Mouse (Mus musculus) neural tube, embryonic 13.5 days (tissue): ENCODE measurements around the gene Arid3a. TPM values are rescaled to one million over a fixed set of nuclear protein-coding genes. Genes with fewer than 3 reads are reported as not detected.
"Not testable (repeated sequence)": the region's sequence is repeated elsewhere in the genome, so short reads cannot be mapped to it uniquely, and the experiment has no call there.

ENCODE experiments used
- ATAC-seq: fragments of 200-750 bp; cut with Nextera tagmentation; 2 replicates; pipeline ENCODE4 v1.8.0; 2017; ENCODE audit warnings: low read depth, mild to moderate bottlenecking, moderate TSS enrichment, moderate library complexity
- H3K27ac ChIP-seq: fragments of 300-500 bp; sonication (generic); replicated peaks from 2 replicates; pipeline ENCODE4 v1.5.1; 2015; ENCODE audit warnings: moderate library complexity, mild to moderate bottlenecking, inconsistent platforms
- H3K27me3 ChIP-seq: fragments of 300-500 bp; sonication (generic); 2 replicates; pipeline ENCODE4 v1.6.1; 2015; ENCODE audit warnings: mild to moderate bottlenecking, inconsistent platforms
- H3K36me3 ChIP-seq: fragments of 300-500 bp; sonication (generic); 2 replicates; pipeline ENCODE4 v1.6.1; 2015; ENCODE audit warnings: mild to moderate bottlenecking, inconsistent platforms
- H3K4me1 ChIP-seq: fragments of 300-500 bp; sonication (generic); replicated peaks from 2 replicates; pipeline ENCODE4 v1.6.1; 2015; ENCODE audit warnings: inconsistent platforms
- H3K4me2 ChIP-seq: fragments of 300-500 bp; sonication (generic); 2 replicates; pipeline ENCODE4 v1.6.1; 2015; ENCODE audit warnings: inconsistent platforms, mild to moderate bottlenecking, moderate library complexity
- H3K4me3 ChIP-seq: fragments of 300-500 bp; sonication (generic); 2 replicates; pipeline ENCODE4 v1.5.1; 2015; ENCODE audit warnings: mild to moderate bottlenecking, inconsistent platforms
- H3K9ac ChIP-seq: fragments of 300-500 bp; sonication (generic); 2 replicates; pipeline ENCODE4 v1.6.1; 2015; ENCODE audit warnings: moderate library complexity, mild to moderate bottlenecking, inconsistent platforms
- H3K9me3 ChIP-seq: fragments of 300-500 bp; sonication (generic); 2 replicates; pipeline ENCODE4 v1.6.1; 2016; ENCODE audit warnings: inconsistent platforms
- WGBS: fragments of 180-500 bp; shearing (Covaris S2); methylation state at CpG from one replicate; pipeline ENCODE4 v1.1.7; 2015; 5-methylcytosine and 5-hydroxymethylcytosine counted together
- polyA plus RNA-seq: library from polyadenylated mRNA; unstranded; fragments of >200 nt; fragmentation: Nextera tagmentation; extraction: Ambion mirVana; gene quantifications from 2 replicates; pipeline ENCODE4 v1.2.1, GENCODE M21; 2015

The Arid3a gene
- polyA plus RNA-seq: 3.4 and 5.4 TPM in 2 replicates

- under 1% methylated on average over 63 of the region's 63 CpGs for WGBS
- H3K9me3 ChIP-seq: no peaks in the 10 kb centered on the region
These were observed at the start of gene Arid3a for GRCm38 (mm10) chr10:79926491-79927323. Gene Arid3a, plus strand, starts transcription at chr10:79927043.

GRCm38 (mm10) chr10:79877174-79877573 lies 49.7 kb upstream of the Arid3a start:
- H3K4me3 ChIP-seq: no peak overlapping the region
- WGBS: 48% methylated on average over 1 of the region's 1 CpGs
- no peak overlapping the region for H3K9ac ChIP-seq
- H3K4me2 ChIP-seq: no peak overlapping the region
- ATAC-seq: no peak
- peaks cover 32% of the 10 kb centered on the region for H3K4me1 ChIP-seq
- H3K9me3 ChIP-seq: no peaks in the 10 kb centered on the region
- peaks cover 20% of the 10 kb centered on the region for H3K27me3 ChIP-seq
- no peaks in the 10 kb centered on the region for H3K36me3 ChIP-seq
- no peak overlapping the region for H3K27ac ChIP-seq

More at GRCm38 (mm10) chr10:79926491-79927323, at the start of gene Arid3a:
- Histone ChIP-seq H3K9ac (peak within 1 kb of the TSS; percentile 94), H3K27ac (peak within 1 kb of the TSS; percentile 96), H3K27me3 (peaks cover 27% of the 10 kb centered on the region), H3K4me3 (peak within 1 kb of the TSS; percentile 96), H3K4me2 (peak within 1 kb of the TSS; percentile 76), H3K4me1 (peaks cover 45% of the 10 kb centered on the region), H3K36me3 (peaks cover 12% of the 10 kb centered on the region)
- peak; percentile 77 for ATAC-seq

GRCm38 (mm10) chr10:79877757-79878156 lies 49.1 kb upstream of the Arid3a start:
- no peak overlapping the region for H3K4me2 ChIP-seq
- no peak for ATAC-seq
- no peak overlapping the region for H3K4me3 ChIP-seq
- H3K4me1 ChIP-seq: peaks cover 32% of the 10 kb centered on the region
- H3K9me3 ChIP-seq: no peaks in the 10 kb centered on the region
- no peaks in the 10 kb centered on the region for H3K36me3 ChIP-seq
- H3K27ac ChIP-seq: no peak overlapping the region
- peaks cover 25% of the 10 kb centered on the region for H3K27me3 ChIP-seq
- no peak overlapping the region for H3K9ac ChIP-seq
- WGBS: 49% methylated on average over 12 of the region's 12 CpGs

- ATAC-seq: no peak
- H3K27ac ChIP-seq: no peak overlapping the region
- no peak overlapping the region for H3K9ac ChIP-seq
- no peaks in the 10 kb centered on the region for H3K9me3 ChIP-seq
- H3K27me3 ChIP-seq: peaks cover 33% of the 10 kb centered on the region
- H3K4me2 ChIP-seq: no peak overlapping the region
- H3K4me1 ChIP-seq: peaks cover 34% of the 10 kb centered on the region
- no peak overlapping the region for H3K4me3 ChIP-seq
- WGBS: 40% methylated on average over 3 of the region's 3 CpGs
- no peaks in the 10 kb centered on the region for H3K36me3 ChIP-seq
These were observed 47.3 kb upstream of the Arid3a start for GRCm38 (mm10) chr10:79879527-79879926.

- Histone ChIP-seq H3K9ac (no peak overlapping the region), H3K4me1 (peaks cover 22% of the 10 kb centered on the region), H3K4me2 (no peak overlapping the region), H3K36me3 (no peaks in the 10 kb centered on the region), H3K27me3 (peaks cover 33% of the 10 kb centered on the region), H3K9me3 (no peaks in the 10 kb centered on the region), H3K27ac (no peak overlapping the region), H3K4me3 (no peak overlapping the region)
- WGBS: 18% methylated on average over 9 of the region's 9 CpGs
- no peak for ATAC-seq
These were observed 46.1 kb upstream of the Arid3a start for GRCm38 (mm10) chr10:79880721-79881120.

GRCm38 (mm10) chr10:79881981-79882380 lies 44.9 kb upstream of the Arid3a start:
- H3K36me3 ChIP-seq: no peaks in the 10 kb centered on the region
- H3K27ac ChIP-seq: no peak overlapping the region
- no peak for ATAC-seq
- no peak overlapping the region for H3K4me3 ChIP-seq
- H3K27me3 ChIP-seq: peaks cover 33% of the 10 kb centered on the region
- peak overlapping the region; percentile 43; the same call in 1 of the 2 replicates for H3K9ac ChIP-seq
- no peaks in the 10 kb centered on the region for H3K9me3 ChIP-seq
- H3K4me2 ChIP-seq: peak overlapping the region; percentile 37
- H3K4me1 ChIP-seq: peaks cover 21% of the 10 kb centered on the region
- 8% methylated on average over 22 of the region's 22 CpGs for WGBS

- H3K36me3 ChIP-seq: no peaks in the 10 kb centered on the region
- H3K27ac ChIP-seq: no peak overlapping the region
- peak; percentile 25 for ATAC-seq
- H3K9ac ChIP-seq: peak overlapping the region; percentile 45
- no peak overlapping the region for H3K4me2 ChIP-seq
- no peaks in the 10 kb centered on the region for H3K9me3 ChIP-seq
- 15% methylated on average over 22 of the region's 22 CpGs for WGBS
- H3K27me3 ChIP-seq: peaks cover 33% of the 10 kb centered on the region
- H3K4me3 ChIP-seq: no peak overlapping the region
- H3K4me1 ChIP-seq: peaks cover 21% of the 10 kb centered on the region
These were observed 43.4 kb upstream of the Arid3a start for GRCm38 (mm10) chr10:79883297-79884084.

- ATAC-seq: 0 out of 2 replicates have a peak, but pooled peaks have one; percentile 15
- Histone ChIP-seq H3K9me3 (no peaks in the 10 kb centered on the region), H3K27ac (no peak overlapping the region), H3K4me1 (peaks cover 21% of the 10 kb centered on the region), H3K9ac (no peak overlapping the region), H3K36me3 (no peaks in the 10 kb centered on the region), H3K4me2 (no peak overlapping the region), H3K27me3 (peaks cover 33% of the 10 kb centered on the region), H3K4me3 (no peak overlapping the region)
- WGBS: 78% methylated on average over 4 of the region's 4 CpGs
These were observed 42.4 kb upstream of the Arid3a start for GRCm38 (mm10) chr10:79884446-79884845.

- ATAC-seq, H3K4me2 ChIP-seq: not testable (repeated sequence)
- WGBS: 79% methylated on average over 3 of the region's 3 CpGs
These were observed 41.9 kb upstream of the Arid3a start for GRCm38 (mm10) chr10:79884938-79885337.

GRCm38 (mm10) chr10:79886054-79886453 lies 40.8 kb upstream of the Arid3a start, which contains the start of gene Elane:
Gene Elane, plus strand, starts transcription at chr10:79886247.
- Histone ChIP-seq H3K36me3 (no peaks in the 10 kb centered on the region), H3K4me3 (no peak within 1 kb of the TSS), H3K9ac (no peak within 1 kb of the TSS), H3K4me1 (peaks cover 21% of the 10 kb centered on the region), H3K27me3 (peaks cover 24% of the 10 kb centered on the region), H3K4me2 (no peak within 1 kb of the TSS), H3K9me3 (no peaks in the 10 kb centered on the region), H3K27ac (no peak within 1 kb of the TSS)
- WGBS: 81% methylated on average over 6 of the region's 6 CpGs
- ATAC-seq: no peak

More at GRCm38 (mm10) chr10:79884938-79885337, 41.9 kb upstream of the Arid3a start:
- not testable (repeated sequence) for H3K27ac ChIP-seq, H3K9me3 ChIP-seq, H3K4me3 ChIP-seq, H3K36me3 ChIP-seq, H3K9ac ChIP-seq
- Histone ChIP-seq H3K27me3 (peaks cover 33% of the 10 kb centered on the region), H3K4me1 (peaks cover 21% of the 10 kb centered on the region)

GRCm38 (mm10) chr10:79886611-79887010 lies 40.2 kb upstream of the Arid3a start:
- Histone ChIP-seq H3K4me3 (no peak overlapping the region), H3K27me3 (peaks cover 18% of the 10 kb centered on the region), H3K9ac (no peak overlapping the region), H3K27ac (no peak overlapping the region), H3K9me3 (no peaks in the 10 kb centered on the region), H3K4me2 (no peak overlapping the region), H3K4me1 (peaks cover 21% of the 10 kb centered on the region), H3K36me3 (no peaks in the 10 kb centered on the region)
- no peak for ATAC-seq
- 75% methylated on average over 8 of the region's 8 CpGs for WGBS

GRCm38 (mm10) chr10:79889386-79889785 lies 37.5 kb upstream of the Arid3a start:
- Histone ChIP-seq H3K27ac (no peak overlapping the region), H3K4me1 (no peaks in the 10 kb centered on the region), H3K9me3 (no peaks in the 10 kb centered on the region), H3K36me3 (peaks cover 5% of the 10 kb centered on the region), H3K9ac (no peak overlapping the region), H3K4me3 (no peak overlapping the region), H3K4me2 (no peak overlapping the region), H3K27me3 (no peaks in the 10 kb centered on the region; the same call in none of the 2 replicates)
- no peak for ATAC-seq
- WGBS: 82% methylated on average over 2 of the region's 2 CpGs
